ENCODE assay signal across 9 mouse cellular contexts in genomic region chr3:93446128-93446755, GRCm38 (mm10). TPM values are rescaled to one million over a fixed set of nuclear protein-coding genes. Genes with fewer than 3 reads are reported as not detected.
DNase-seq lines count a peak whose midpoint lies in the region; ATAC-seq lines count a peak whose summit lies in the region.
"Had no signal": no experiment of that assay in that cellular context is flagged by ENCODE, and none has a peak within 500 bp of the region (broad histone marks: within the 10 kb centered on the region; RNA-seq: fewer than 3 reads in every experiment).

No protein-coding gene starts in this region.

- peak overlapping the region; percentile 62 for H3K9ac ChIP-seq in heart, embryonic 14.5 days (ENCODE audit: low read length)
- peak overlapping the region; percentile 52 for H3K9ac ChIP-seq in lung, embryonic 15.5 days

- H3K27me3 ChIP-seq in heart, embryonic 14.5 days (ENCODE audit: control insufficient read depth, insufficient read depth, low read length) = peaks cover 45% of the 10 kb centered on the region
- peaks cover 37% of the 10 kb centered on the region for H3K27me3 ChIP-seq in lung, embryonic 15.5 days

- H3K36me3 ChIP-seq in heart, embryonic 14.5 days (ENCODE audit: control insufficient read depth, insufficient read depth, low read length) = no peaks in the 10 kb centered on the region
- H3K36me3 ChIP-seq in lung, embryonic 15.5 days = no peaks in the 10 kb centered on the region
- H3K36me3 ChIP-seq: G1E had no signal

- no peaks in the 10 kb centered on the region for H3K9me3 ChIP-seq in heart, embryonic 14.5 days (ENCODE audit: control insufficient read depth, low read length)
- no peaks in the 10 kb centered on the region for H3K9me3 ChIP-seq in lung, embryonic 15.5 days

- ATAC-seq in heart, embryonic 14.5 days (ENCODE audit: insufficient number of reproducible peaks, insufficient read depth, low FRiP score, low read depth) = no peak
- no peak for ATAC-seq in lung, embryonic 15.5 days (ENCODE audit: borderline replicate concordance, extremely low read depth, low FRiP score, low TSS enrichment)

- peak; percentile 7 for DNase-seq in gastrocnemius, postnatal 10 days
- no peak for DNase-seq in gastrocnemius, adult 8-10 months (ENCODE audit: low spot score in 2 of 2)
- peak; percentile 30 to 48 for DNase-seq in cerebellum, postnatal 10 days
- peak; percentile 52 for DNase-seq in kidney, postnatal 10 days
- DNase-seq in retina, embryonic 14.5 days (ENCODE audit: low spot score) = peak; percentile 65
- DNase-seq in spleen, adult 12 weeks (ENCODE audit: low spot score) = no peak

- H3K4me2 ChIP-seq in heart, embryonic 14.5 days (ENCODE audit: low read length) = peak overlapping the region; percentile 76
- H3K4me2 ChIP-seq in lung, embryonic 15.5 days = peak overlapping the region; percentile 95

- peak overlapping the region; percentile 49 to 55 for H3K4me3 ChIP-seq in heart, embryonic 14.5 days (ENCODE audit: control insufficient read depth in 1 of 2, insufficient read depth in 1 of 2, low read depth in 1 of 2, low read length in 2 of 2)
- H3K4me3 ChIP-seq in lung, embryonic 15.5 days = peak overlapping the region; percentile 58

- H3K27ac ChIP-seq in heart, embryonic 14.5 days (replicated peaks in 1 of 2; ENCODE audit: control insufficient read depth in 1 of 2, insufficient read depth in 1 of 2, low read depth in 2 of 2, low read length in 2 of 2) = no peak overlapping the region
- H3K27ac ChIP-seq in lung, embryonic 15.5 days = peak overlapping the region; percentile 69; the same call in 1 of the 2 replicates

- WGBS in heart, embryonic 14.5 days = under 1% methylated on average over 54 of the region's 54 CpGs
- WGBS in lung, embryonic 15.5 days = 1% methylated on average over 54 of the region's 54 CpGs

- H3K4me1 ChIP-seq in heart, embryonic 14.5 days (ENCODE audit: control insufficient read depth in 2 of 2, insufficient read depth in 2 of 2, low read length in 2 of 2) = peaks cover 6 to 12% of the 10 kb centered on the region in 2 experiments; a peak in 2 of 4 replicates
- peaks cover 29% of the 10 kb centered on the region for H3K4me1 ChIP-seq in lung, embryonic 15.5 days

RNA-seq across cellular contexts. Expression of gene Tchh, which starts 4.1 kb away (rescaled TPM):
- under 1 TPM; 0.25 to 0.35 TPM for total RNA-seq in gastrocnemius, postnatal 10 days (2021)
- under 1 TPM in 2 of 4 experiments, not detected in 2; 0.05 TPM for total RNA-seq in gastrocnemius, adult 8-10 months (2022)
- 0.42 and 0.47 TPM in 2 replicates for polyA plus RNA-seq in heart, embryonic 14.5 days (2014; fragmentation: Nextera tagmentation; extraction: Ambion mirVana)
- polyA plus RNA-seq in lung, embryonic 15.5 days (2015; fragmentation: Nextera tagmentation; extraction: Ambion mirVana) = 2.3 and 3.3 TPM in 2 replicates
- polyA plus RNA-seq: G1E had no signal

RNA-seq across cellular contexts. Expression of gene Tchhl1, which starts 22.3 kb away (rescaled TPM):
- total RNA-seq in gastrocnemius, postnatal 10 days (2021) = not detected
- not detected for total RNA-seq in gastrocnemius, adult 8-10 months (2022)
- not detected in 2 replicates for polyA plus RNA-seq in heart, embryonic 14.5 days (2014; fragmentation: Nextera tagmentation; extraction: Ambion mirVana)
- polyA plus RNA-seq in lung, embryonic 15.5 days (2015; fragmentation: Nextera tagmentation; extraction: Ambion mirVana) = not detected in 2 replicates
- polyA plus RNA-seq: G1E had no signal

RNA-seq across cellular contexts. Expression of gene Rptn, which starts 52.7 kb away (rescaled TPM):
- not detected for total RNA-seq in gastrocnemius, postnatal 10 days (2021)
- not detected for total RNA-seq in gastrocnemius, adult 8-10 months (2022)
- not detected in 2 replicates for polyA plus RNA-seq in heart, embryonic 14.5 days (2014; fragmentation: Nextera tagmentation; extraction: Ambion mirVana)
- not detected in 2 replicates for polyA plus RNA-seq in lung, embryonic 15.5 days (2015; fragmentation: Nextera tagmentation; extraction: Ambion mirVana)
- polyA plus RNA-seq: G1E had no signal

Comparison
In these comparisons a context has a peak if more than half of its experiments do, and no peak if none do; other contexts are left out.
1. DNase-seq: peak in gastrocnemius, postnatal 10 days (single experiment), cerebellum, postnatal 10 days (2 of 2), kidney, postnatal 10 days (single experiment) and retina, embryonic 14.5 days (single experiment); none in gastrocnemius, adult 8-10 months (0 of 2) and spleen, adult 12 weeks (single experiment).